ENCODE assay signal across 8 mouse cellular contexts in the genomic region with DNA sequence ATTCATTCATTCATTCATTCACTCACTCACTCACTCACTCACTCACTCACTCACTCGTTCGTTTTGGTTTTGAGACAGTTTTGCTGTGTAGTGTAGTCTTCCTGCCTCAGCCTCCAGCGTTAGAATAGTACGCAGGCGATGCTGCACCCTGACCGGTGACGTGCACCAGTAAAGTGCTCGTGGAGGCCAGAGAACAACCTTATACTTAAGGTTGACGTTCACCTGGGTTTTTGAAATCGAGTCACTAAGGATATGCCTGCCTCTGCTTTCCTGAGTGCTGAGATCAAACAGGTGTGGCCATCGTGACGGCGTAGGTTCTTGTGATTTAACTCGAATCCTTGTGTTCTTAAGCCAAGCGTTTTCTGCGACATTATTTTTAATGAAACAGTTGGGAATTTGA. TPM values are rescaled to one million over a fixed set of nuclear protein-coding genes. Genes with fewer than 3 reads are reported as not detected.
DNase-seq lines count a peak whose midpoint lies in the region; ATAC-seq and TF ChIP-seq lines count a peak whose summit lies in the region.

No protein-coding gene starts in this region.

- TF ChIP-seq POLR2A in MEL (IDR thresholded peaks at IDR 0.05; ENCODE audit: control insufficient read depth in 1 of 2, insufficient read depth in 1 of 2, low read depth in 1 of 2, low read length in 2 of 2, poor library complexity in 1 of 2), result no peak

- peak; percentile 27 for ATAC-seq in forebrain, embryonic 13.5 days
- peak; percentile 13; the same call in 1 of the 2 replicates for ATAC-seq in limb, embryonic 11.5 days (ENCODE audit: insufficient number of reproducible peaks, low FRiP score, low TSS enrichment, low read depth)
- peak; percentile 42 for ATAC-seq in midbrain, postnatal 0 days (ENCODE audit: low FRiP score)

- no peaks in the 10 kb centered on the region for H3K27me3 ChIP-seq in MEL (ENCODE audit: control insufficient read depth in 1 of 2, insufficient read depth in 2 of 2, low read length in 2 of 2)
- no peaks in the 10 kb centered on the region for H3K27me3 ChIP-seq in forebrain, embryonic 13.5 days
- no peaks in the 10 kb centered on the region for H3K27me3 ChIP-seq in limb, embryonic 11.5 days (ENCODE audit: control insufficient read depth, insufficient read depth, low read length)
- no peaks in the 10 kb centered on the region for H3K27me3 ChIP-seq in midbrain, postnatal 0 days (ENCODE audit: insufficient read depth, low read length)

- 25% methylated on average over 16 of the region's 16 CpGs for WGBS in forebrain, embryonic 13.5 days
- WGBS in limb, embryonic 11.5 days, result 31% methylated on average over 16 of the region's 16 CpGs
- 30% methylated on average over 16 of the region's 16 CpGs for WGBS in midbrain, postnatal 0 days

- peaks cover 11% of the 10 kb centered on the region for H3K79me2 ChIP-seq in MEL (ENCODE audit: control insufficient read depth, insufficient read depth, low read length, poor library complexity)

- TF ChIP-seq CTCF in MEL (IDR thresholded peaks at IDR 0.05 in 2 of 3, conservative IDR thresholded peaks at IDR 0.05 in 1 of 3; ENCODE audit: control insufficient read depth in 1 of 3, insufficient read depth in 1 of 3, low read depth in 2 of 3, low read length in 3 of 3, poor library complexity in 1 of 3, severe bottlenecking in 1 of 3), result no peak
- TF ChIP-seq CTCF in midbrain, postnatal 0 days (IDR thresholded peaks at IDR 0.05), result no peak

- H3K36me3 ChIP-seq in MEL (ENCODE audit: control insufficient read depth in 1 of 2, insufficient read depth in 2 of 2, low read length in 2 of 2), result peaks cover 0 to 3% of the 10 kb centered on the region in 2 experiments; a peak in 2 of 4 replicates
- no peaks in the 10 kb centered on the region for H3K36me3 ChIP-seq in forebrain, embryonic 13.5 days (ENCODE audit: poor library complexity, severe bottlenecking)
- H3K36me3 ChIP-seq in limb, embryonic 11.5 days (ENCODE audit: control insufficient read depth, insufficient read depth, low read length), result no peaks in the 10 kb centered on the region
- H3K36me3 ChIP-seq in midbrain, postnatal 0 days (ENCODE audit: insufficient read depth, low read length), result no peaks in the 10 kb centered on the region

- no peak for TF ChIP-seq RAD21 in MEL (IDR thresholded peaks at IDR 0.05; ENCODE audit: low read depth, low read length)

- H3K27ac ChIP-seq in MEL (ENCODE audit: control insufficient read depth, low read depth, low read length), result peak overlapping the region; percentile 50
- H3K27ac ChIP-seq in forebrain, embryonic 13.5 days, result no peak overlapping the region
- no peak overlapping the region for H3K27ac ChIP-seq in limb, embryonic 11.5 days (replicated peaks; ENCODE audit: low read depth, low read length)
- H3K27ac ChIP-seq in midbrain, postnatal 0 days (ENCODE audit: low read depth, low read length), result no peak overlapping the region

- no peak for TF ChIP-seq EP300 in MEL (IDR thresholded peaks at IDR 0.05; ENCODE audit: low read depth in 1 of 2, low read length in 2 of 2)

- peak overlapping the region; percentile 65 for H3K9ac ChIP-seq in MEL (ENCODE audit: control insufficient read depth, low read depth, low read length, poor library complexity, severe bottlenecking)
- peak overlapping the region; percentile 43; the same call in 1 of the 2 replicates for H3K9ac ChIP-seq in forebrain, embryonic 13.5 days
- peak overlapping the region; percentile 49; the same call in 1 of the 2 replicates for H3K9ac ChIP-seq in limb, embryonic 11.5 days (ENCODE audit: low read length)
- H3K9ac ChIP-seq in midbrain, postnatal 0 days (replicated peaks; ENCODE audit: low read length, poor library complexity, severe bottlenecking), result 0 out of 2 replicates have a peak overlapping the region, but pooled peaks have one; percentile 19

- DNase-seq in kidney, adult 11 months, result peak; percentile 15
- DNase-seq in kidney, postnatal 14 days, result no peak
- DNase-seq in MEL (ENCODE audit: low read depth, low spot score), result no peak
- peak; percentile 34 for DNase-seq in limb, embryonic 11.5 days (ENCODE audit: low spot score)
- no peak for DNase-seq in midbrain, postnatal 0 days (ENCODE audit: low spot score)
- no peak for DNase-seq in gastrocnemius, adult 18-20 months (ENCODE audit: low spot score)
- no peak for DNase-seq in urinary bladder, postnatal 25 days (ENCODE audit: low spot score)

- H3K4me1 ChIP-seq in MEL (ENCODE audit: control insufficient read depth in 1 of 2, insufficient read depth in 2 of 2, low read length in 2 of 2), result peaks cover 2 to 6% of the 10 kb centered on the region in 2 experiments; a peak in 2 of 4 replicates
- peaks cover 14% of the 10 kb centered on the region for H3K4me1 ChIP-seq in forebrain, embryonic 13.5 days
- no peaks in the 10 kb centered on the region for H3K4me1 ChIP-seq in limb, embryonic 11.5 days (ENCODE audit: control insufficient read depth, insufficient read depth, low read length)
- no peaks in the 10 kb centered on the region for H3K4me1 ChIP-seq in midbrain, postnatal 0 days (ENCODE audit: insufficient read depth, low read length)

- H3K9me3 ChIP-seq in MEL (replicated peaks; ENCODE audit: insufficient read depth, low read length), result no peaks in the 10 kb centered on the region
- H3K9me3 ChIP-seq in forebrain, embryonic 13.5 days (replicated peaks), result no peaks in the 10 kb centered on the region
- H3K9me3 ChIP-seq in limb, embryonic 11.5 days (ENCODE audit: control insufficient read depth, low read length), result no peaks in the 10 kb centered on the region
- no peaks in the 10 kb centered on the region for H3K9me3 ChIP-seq in midbrain, postnatal 0 days (ENCODE audit: low read length)

- peak overlapping the region; percentile 72 for H3K4me2 ChIP-seq in forebrain, embryonic 13.5 days
- H3K4me2 ChIP-seq in limb, embryonic 11.5 days (ENCODE audit: low read depth, severe bottlenecking), result peak overlapping the region; percentile 49
- peak overlapping the region; percentile 59 for H3K4me2 ChIP-seq in midbrain, postnatal 0 days (ENCODE audit: low read depth, low read length, poor library complexity, severe bottlenecking)

- H3K4me3 ChIP-seq in MEL (ENCODE audit: control insufficient read depth in 1 of 2, insufficient read depth in 1 of 2, low read depth in 2 of 2, low read length in 2 of 2), result peak overlapping the region; percentile 52 to 79
- peak overlapping the region; percentile 76 for H3K4me3 ChIP-seq in forebrain, embryonic 13.5 days
- peak overlapping the region; percentile 61 for H3K4me3 ChIP-seq in limb, embryonic 11.5 days (ENCODE audit: low read depth, low read length)
- peak overlapping the region; percentile 51 for H3K4me3 ChIP-seq in midbrain, postnatal 0 days (ENCODE audit: low read depth, low read length)

TF ChIP-seq in MEL, 35 proteins besides CTCF, POLR2A, EP300 and RAD21:
- no peak for TF ChIP-seq MAFK (IDR thresholded peaks at IDR 0.05; ENCODE audit: borderline replicate concordance, low read depth, low read length)

RNA-seq across cellular contexts. Expression of a gene that starts 0.6 kb away (rescaled TPM):
- 13.9 and 15.5 TPM in 2 replicates for total RNA-seq in MEL (2012; rRNA removed)
- 10 to 100 TPM in 1 of 2 experiments, not detected in 1; 19.4 TPM for polyA plus RNA-seq in MEL (2012; ENCODE audit: insufficient read depth in 1 of 2, insufficient read length in 2 of 2, low read depth in 1 of 2, low replicate concordance in 2 of 2, missing spikeins in 1 of 2)
- 28.8 and 33.2 TPM in 2 replicates for polyA plus RNA-seq in forebrain, embryonic 13.5 days (2015; fragmentation: Nextera tagmentation; extraction: Ambion mirVana)
- polyA plus RNA-seq in limb, embryonic 11.5 days (2014; fragmentation: Nextera tagmentation; extraction: Ambion mirVana), result 41.5 TPM in 2 replicates
- 16.7 and 19.1 TPM in 2 replicates for total RNA-seq in midbrain, postnatal 0 days (2014; rRNA removed)
- 23.5 and 24.5 TPM in 2 replicates for polyA plus RNA-seq in midbrain, postnatal 0 days (2015; fragmentation: Nextera tagmentation; extraction: Ambion mirVana)
- total RNA-seq in gastrocnemius, adult 18-20 months (2021), result 1 to 10 TPM; 5.8 to 6.0 TPM

RNA-seq across cellular contexts. Expression of a gene that starts 56.1 kb away (rescaled TPM):
- 28.2 and 29.0 TPM in 2 replicates for total RNA-seq in MEL (2012; rRNA removed)
- 10 to 100 TPM in 1 of 2 experiments, not detected in 1; 35.2 TPM for polyA plus RNA-seq in MEL (2012; ENCODE audit: insufficient read depth in 1 of 2, insufficient read length in 2 of 2, low read depth in 1 of 2, low replicate concordance in 2 of 2, missing spikeins in 1 of 2)
- 25.3 and 25.7 TPM in 2 replicates for polyA plus RNA-seq in forebrain, embryonic 13.5 days (2015; fragmentation: Nextera tagmentation; extraction: Ambion mirVana)
- polyA plus RNA-seq in limb, embryonic 11.5 days (2014; fragmentation: Nextera tagmentation; extraction: Ambion mirVana), result 31.2 and 32.7 TPM in 2 replicates
- total RNA-seq in midbrain, postnatal 0 days (2014; rRNA removed), result 121 and 158 TPM in 2 replicates
- 22.9 and 27.4 TPM in 2 replicates for polyA plus RNA-seq in midbrain, postnatal 0 days (2015; fragmentation: Nextera tagmentation; extraction: Ambion mirVana)
- 10 to 100 TPM; 45.0 to 46.1 TPM for total RNA-seq in gastrocnemius, adult 18-20 months (2021)

Comparison
In these comparisons a context has a peak if more than half of its experiments do, and no peak if none do; other contexts are left out.
1. DNase-seq: peak in kidney, adult 11 months (single experiment) and limb, embryonic 11.5 days (single experiment); none in kidney, postnatal 14 days (single experiment), MEL (single experiment), midbrain, postnatal 0 days (single experiment), gastrocnemius, adult 18-20 months (single experiment) and urinary bladder, postnatal 25 days (single experiment).
2. Peak in every context shown above with its lines, with median percentiles within 50 percentile points of each other: H3K4me3 ChIP-seq, H3K9ac ChIP-seq, ATAC-seq and H3K4me2 ChIP-seq.